Mouse (Mus musculus) liver, postnatal 0 days (tissue): ENCODE results near the gene Hspg2.

Source experiments
- CTCF ChIP-seq: sonication (generic); IDR thresholded peaks from 2 replicates; pipeline ENCODE4 v1.5.1; 2016; ENCODE audit warnings: antibody characterized with exemption, low read depth
- EP300 ChIP-seq: IDR thresholded peaks from 2 replicates; pipeline ENCODE4 v1.6.1; 2016; ENCODE audit warnings: antibody characterized with exemption, low read depth, mild to moderate bottlenecking

- TF ChIP-seq CTCF = no peak
- no peak for TF ChIP-seq EP300
These were observed 8.2 kb downstream of the Hspg2 start for GRCm38 (mm10) chr4:137476761-137477237.
